Mouse (Mus musculus) lung, embryonic 16.5 days (tissue): ENCODE measurements around the gene Atp5s. TPM values are rescaled to one million over a fixed set of nuclear protein-coding genes. Genes with fewer than 3 reads are reported as not detected.

ENCODE experiments used
- ATAC-seq: fragments of 200-750 bp; cut with Nextera tagmentation; 2 replicates; pipeline ENCODE4 v1.8.0; 2017; ENCODE audit warnings: low read depth, mild to moderate bottlenecking, moderate library complexity
- H3K27ac ChIP-seq: fragments of 300-500 bp; sonication (generic); 2 replicates; pipeline ENCODE4 v1.5.1; 2014; ENCODE audit warnings: mild to moderate bottlenecking, control low read depth, low read length
- H3K27me3 ChIP-seq: fragments of 300-500 bp; sonication (generic); 2 replicates; pipeline ENCODE4 v1.6.1; 2014; ENCODE audit warnings: low read depth, low read length, mixed read lengths; ENCODE audit not compliant: control insufficient read depth, insufficient read depth
- H3K36me3 ChIP-seq: fragments of 300-500 bp; sonication (generic); 2 replicates; pipeline ENCODE4 v1.6.1; 2014; ENCODE audit warnings: low read length; ENCODE audit not compliant: control insufficient read depth, insufficient read depth
- H3K4me1 ChIP-seq: fragments of 300-500 bp; sonication (generic); replicated peaks from 2 replicates; pipeline ENCODE4 v1.6.1; 2014; ENCODE audit warnings: low read length, mixed read lengths; ENCODE audit not compliant: control insufficient read depth, insufficient read depth
- H3K4me2 ChIP-seq: fragments of 300-500 bp; sonication (generic); 2 replicates; pipeline ENCODE4 v1.6.1; 2014; ENCODE audit warnings: low read depth, low read length, control low read depth
- H3K4me3 ChIP-seq: fragments of 300-500 bp; sonication (generic); 2 replicates; pipeline ENCODE4 v1.5.1; 2014; ENCODE audit warnings: mild to moderate bottlenecking, low read length, control low read depth
- H3K9ac ChIP-seq: fragments of 300-500 bp; sonication (generic); 2 replicates; pipeline ENCODE4 v1.6.1; 2014; ENCODE audit warnings: low read length, control low read depth
- H3K9me3 ChIP-seq: fragments of 300-500 bp; sonication (generic); 2 replicates; pipeline ENCODE4 v1.6.1; 2016; ENCODE audit warnings: low read length; ENCODE audit not compliant: control insufficient read depth
- WGBS: fragments of 180-500 bp; shearing (Covaris S2); extraction: QIAGEN DNeasy Blood & Tissue Kit; methylation state at CpG from one replicate; pipeline ENCODE4 v1.1.7; 2014; 5-methylcytosine and 5-hydroxymethylcytosine counted together
- polyA plus RNA-seq: library from polyadenylated mRNA; unstranded; fragments of >200 nt; fragmentation: Nextera tagmentation; extraction: Ambion mirVana; gene quantifications from 2 replicates; pipeline ENCODE4 v1.2.1, GENCODE M21; 2015

Atp5s gene
- polyA plus RNA-seq, 1 experiment from 2014 or later = 35.3 TPM

- 57% methylated on average over 9 of the region's 9 CpGs for WGBS
- Histone ChIP-seq H3K9me3 (no peaks in the 10 kb centered on the region), H3K4me1 (peaks cover 4% of the 10 kb centered on the region; the same call in 1 of the 2 replicates), H3K36me3 (no peaks in the 10 kb centered on the region), H3K27me3 (no peaks in the 10 kb centered on the region), H3K4me3 (no peak overlapping the region), H3K27ac (no peak overlapping the region), H3K9ac (no peak overlapping the region), H3K4me2 (no peak overlapping the region)
- no peak for ATAC-seq
These were observed 40.8 kb downstream of the Atp5s start for GRCm38 (mm10) chr12:69765543-69765942.

DNA sequence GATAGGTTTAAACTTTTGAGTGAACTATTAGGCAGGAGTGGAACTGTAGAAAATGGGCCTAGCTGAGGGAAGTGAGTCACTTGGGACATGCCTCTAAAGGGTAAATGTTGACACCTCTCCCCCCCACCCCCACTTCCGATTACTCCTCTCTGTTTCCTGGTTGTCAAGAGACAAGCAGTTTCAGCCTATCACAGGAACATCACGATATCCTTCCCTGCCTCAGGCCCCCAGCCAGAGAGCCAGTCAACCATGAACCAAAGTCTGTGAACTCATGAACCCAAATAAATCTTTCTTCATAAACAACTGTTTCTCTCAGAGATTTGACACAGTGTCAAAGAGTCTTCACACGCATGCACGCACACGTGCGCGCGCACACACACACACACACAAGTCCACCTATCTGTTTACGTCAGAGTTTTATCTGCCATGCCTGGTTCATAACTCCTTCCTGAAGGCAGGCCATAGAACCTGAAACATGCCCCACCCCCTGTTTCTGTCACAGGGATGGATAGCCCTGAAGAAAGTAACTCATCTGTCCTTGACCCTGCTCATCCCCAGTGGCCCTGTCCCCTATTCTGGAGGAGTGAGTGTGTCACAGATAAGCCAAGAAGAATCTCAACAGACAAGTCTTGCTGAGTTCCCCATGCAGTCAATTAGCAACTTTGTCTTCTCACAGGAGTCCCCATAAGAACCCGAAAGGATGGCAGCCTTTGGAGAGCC is 41.6 kb downstream of the Atp5s start:
- Histone ChIP-seq H3K36me3 (no peaks in the 10 kb centered on the region), H3K9me3 (no peaks in the 10 kb centered on the region), H3K4me3 (no peak overlapping the region), H3K9ac (no peak overlapping the region), H3K4me1 (no peaks in the 10 kb centered on the region; the same call in 1 of the 2 replicates), H3K4me2 (no peak overlapping the region), H3K27ac (no peak overlapping the region), H3K27me3 (no peaks in the 10 kb centered on the region)
- no peak for ATAC-seq
- 67% methylated on average over 10 of the region's 10 CpGs for WGBS

DNA sequence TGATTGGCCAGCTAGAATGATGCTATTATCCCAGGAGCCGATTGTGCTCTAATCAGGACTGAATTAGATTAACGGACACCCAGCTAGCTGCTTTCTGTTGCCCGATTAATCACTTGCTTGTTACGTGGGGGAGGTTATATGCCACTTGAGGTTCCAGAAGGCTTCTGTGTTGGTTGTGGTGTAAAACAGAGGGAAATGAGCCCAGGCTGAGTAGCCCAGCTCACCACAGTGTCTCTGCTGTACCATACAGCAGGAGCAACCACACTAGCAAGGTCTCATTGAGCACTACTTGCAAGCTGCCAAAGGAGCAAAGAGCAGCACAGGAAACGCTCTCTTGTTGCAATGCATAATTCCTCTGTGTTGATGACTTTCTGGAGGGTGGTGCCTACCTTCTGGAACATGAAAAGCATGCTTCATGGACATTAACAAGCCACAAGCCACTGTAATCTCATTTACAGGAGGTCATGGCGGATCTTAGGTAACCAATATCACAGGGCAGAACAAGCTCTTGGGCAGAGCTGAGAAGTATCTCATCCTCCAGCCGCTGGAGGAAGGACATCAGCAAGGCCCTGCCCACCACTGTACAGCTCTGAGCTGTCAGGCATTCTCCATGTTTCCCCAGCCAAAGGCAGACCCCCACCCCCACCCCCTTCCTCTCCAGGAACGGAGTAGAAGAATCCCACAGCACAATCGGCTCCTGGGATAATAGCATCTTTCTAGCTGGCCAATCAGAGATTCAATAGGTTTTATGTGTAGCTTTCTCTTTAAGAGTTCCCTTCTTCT is 42.9 kb downstream of the Atp5s start:
- ATAC-seq = no peak
- no peak overlapping the region for H3K4me2 ChIP-seq
- WGBS = 55% methylated on average over 9 of the region's 9 CpGs

DNA sequence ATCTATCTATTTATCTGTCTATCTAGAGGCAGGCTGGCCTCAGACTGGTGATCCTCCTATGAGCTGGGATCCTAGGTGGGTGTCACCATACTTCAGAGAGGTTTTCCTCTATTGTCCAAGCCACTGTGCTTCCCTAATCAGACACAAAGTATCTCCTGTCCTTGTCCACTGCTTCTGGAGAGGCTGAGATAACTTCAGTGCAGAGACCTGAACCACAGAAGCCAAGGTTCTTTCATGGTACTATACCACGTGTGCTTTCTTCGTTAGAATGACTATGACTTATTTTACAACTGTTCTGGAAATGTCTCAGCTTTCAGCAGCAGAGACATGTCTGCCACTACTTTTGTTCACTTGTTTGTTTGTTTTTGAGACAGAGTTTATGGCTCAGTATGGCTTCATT is 44.1 kb downstream of the Atp5s start:
- Histone ChIP-seq H3K4me3 (no peak overlapping the region), H3K4me1 (no peaks in the 10 kb centered on the region), H3K4me2 (no peak overlapping the region), H3K27ac (no peak overlapping the region), H3K27me3 (no peaks in the 10 kb centered on the region), H3K9me3 (no peaks in the 10 kb centered on the region), H3K9ac (no peak overlapping the region), H3K36me3 (no peaks in the 10 kb centered on the region)
- no peak for ATAC-seq
- WGBS = 70% methylated on average over 2 of the region's 2 CpGs

More for the DNA sequence above, 42.9 kb downstream of the Atp5s start:
- no peaks in the 10 kb centered on the region for H3K27me3 ChIP-seq
- H3K36me3 ChIP-seq = no peaks in the 10 kb centered on the region
- no peak overlapping the region for H3K9ac ChIP-seq
- H3K4me3 ChIP-seq = no peak overlapping the region
- no peaks in the 10 kb centered on the region for H3K9me3 ChIP-seq
- H3K27ac ChIP-seq = no peak overlapping the region
- H3K4me1 ChIP-seq = no peaks in the 10 kb centered on the region

GRCm38 (mm10) chr12:69776607-69777340 is 52.0 kb downstream of the Atp5s start:
- ATAC-seq = peak; percentile 75
- Histone ChIP-seq H3K36me3 (no peaks in the 10 kb centered on the region), H3K4me1 (peaks cover 3% of the 10 kb centered on the region), H3K9me3 (no peaks in the 10 kb centered on the region), H3K4me3 (no peak overlapping the region), H3K27me3 (no peaks in the 10 kb centered on the region), H3K4me2 (no peak overlapping the region; the same call in 1 of the 2 replicates), H3K9ac (no peak overlapping the region), H3K27ac (peak overlapping the region; percentile 48)
- 49% methylated on average over 11 of the region's 11 CpGs for WGBS

DNA sequence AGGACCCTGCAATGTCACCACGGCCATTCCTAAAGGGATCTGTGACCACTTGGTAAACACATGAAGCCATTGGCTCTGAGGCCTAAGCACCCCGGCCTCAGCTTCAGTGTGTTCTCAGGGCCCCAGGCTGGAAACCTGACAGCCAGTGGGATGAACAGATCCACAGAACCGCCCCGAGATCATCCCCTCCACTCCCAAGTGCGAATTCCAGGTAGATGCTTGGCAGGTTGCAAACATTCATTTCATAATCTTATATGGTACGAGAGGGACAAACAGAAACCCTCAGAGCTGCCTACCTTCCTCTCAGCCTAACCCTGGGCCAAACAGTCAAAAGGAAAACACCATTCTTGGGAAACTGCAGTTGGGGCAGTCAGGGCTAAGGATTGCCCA is 52.6 kb downstream of the Atp5s start:
- H3K27me3 ChIP-seq = no peaks in the 10 kb centered on the region
- H3K4me2 ChIP-seq = no peak overlapping the region
- peaks cover 3% of the 10 kb centered on the region for H3K4me1 ChIP-seq
- ATAC-seq = no peak
- no peaks in the 10 kb centered on the region for H3K9me3 ChIP-seq
- WGBS = 77% methylated on average over 6 of the region's 6 CpGs
- no peak overlapping the region for H3K9ac ChIP-seq
- H3K36me3 ChIP-seq = no peaks in the 10 kb centered on the region
- no peak overlapping the region for H3K27ac ChIP-seq
- no peak overlapping the region for H3K4me3 ChIP-seq

GRCm38 (mm10) chr12:69777957-69778356 is 53.2 kb downstream of the Atp5s start:
- H3K4me1 ChIP-seq = peaks cover 3% of the 10 kb centered on the region
- H3K9ac ChIP-seq = no peak overlapping the region
- H3K4me3 ChIP-seq = no peak overlapping the region
- ATAC-seq = no peak
- no peaks in the 10 kb centered on the region for H3K27me3 ChIP-seq
- H3K36me3 ChIP-seq = no peaks in the 10 kb centered on the region
- H3K4me2 ChIP-seq = no peak overlapping the region
- H3K9me3 ChIP-seq = no peaks in the 10 kb centered on the region
- 45% methylated on average over 2 of the region's 2 CpGs for WGBS
- no peak overlapping the region for H3K27ac ChIP-seq

GRCm38 (mm10) chr12:69781480-69781879 is 56.7 kb downstream of the Atp5s start:
- Histone ChIP-seq H3K4me1 (peaks cover 3% of the 10 kb centered on the region), H3K4me2 (no peak overlapping the region), H3K36me3 (no peaks in the 10 kb centered on the region), H3K4me3 (no peak overlapping the region), H3K9me3 (no peaks in the 10 kb centered on the region), H3K27me3 (no peaks in the 10 kb centered on the region), H3K9ac (no peak overlapping the region), H3K27ac (no peak overlapping the region)
- ATAC-seq = no peak
- 83% methylated on average over 8 of the region's 8 CpGs for WGBS
